Comparison of ENCODE assay signal across 17 mouse cellular contexts in genomic region chr5:99375725-99376124, GRCm38 (mm10).
DNase-seq lines count a peak whose midpoint lies in the region; ATAC-seq and TF ChIP-seq lines count a peak whose summit lies in the region.
"Had no signal": no experiment of that assay in that cellular context is flagged by ENCODE, and none has a peak within 500 bp of the region (broad histone marks: within the 10 kb centered on the region; RNA-seq: fewer than 3 reads in every experiment).

No protein-coding gene starts in this region.

- no peak for TF ChIP-seq CTCF in heart, adult 2 months (IDR thresholded peaks at IDR 0.05)
- TF ChIP-seq CTCF in stomach, postnatal 0 days (IDR thresholded peaks at IDR 0.05; ENCODE audit: low read depth), result no peak

- no peaks in the 10 kb centered on the region for H3K27me3 ChIP-seq in heart, adult 2 months (ENCODE audit: control insufficient read depth, insufficient read depth, low read length)
- no peaks in the 10 kb centered on the region for H3K27me3 ChIP-seq in lung, embryonic 16.5 days (ENCODE audit: control insufficient read depth, insufficient read depth, low read depth, low read length)
- no peaks in the 10 kb centered on the region for H3K27me3 ChIP-seq in limb, embryonic 10.5 days (ENCODE audit: low read depth, poor library complexity, severe bottlenecking)
- H3K27me3 ChIP-seq in stomach, postnatal 0 days (ENCODE audit: control insufficient read depth, insufficient read depth, low read length), result no peaks in the 10 kb centered on the region
- H3K27me3 ChIP-seq in hindbrain, embryonic 10.5 days (ENCODE audit: insufficient read depth, poor library complexity, severe bottlenecking), result peaks cover 51% of the 10 kb centered on the region
- H3K27me3 ChIP-seq: CH12.LX; forebrain, embryonic 15.5 days had no signal

- peaks cover 6% of the 10 kb centered on the region for H3K4me1 ChIP-seq in heart, adult 2 months (ENCODE audit: control insufficient read depth, insufficient read depth, low read length)
- H3K4me1 ChIP-seq in lung, embryonic 16.5 days (replicated peaks; ENCODE audit: control insufficient read depth, insufficient read depth, low read length), result peaks cover 9% of the 10 kb centered on the region
- peaks cover 66% of the 10 kb centered on the region for H3K4me1 ChIP-seq in limb, embryonic 10.5 days
- no peaks in the 10 kb centered on the region for H3K4me1 ChIP-seq in stomach, postnatal 0 days (replicated peaks; ENCODE audit: control insufficient read depth, insufficient read depth)
- H3K4me1 ChIP-seq in hindbrain, embryonic 10.5 days (replicated peaks), result peaks cover 23% of the 10 kb centered on the region

- no peaks in the 10 kb centered on the region for H3K79me2 ChIP-seq in heart, adult 2 months (replicated peaks; ENCODE audit: control insufficient read depth, insufficient read depth, low read length)

- ATAC-seq in lung, embryonic 16.5 days (ENCODE audit: low read depth), result 0 out of 2 replicates have a peak, but pooled peaks have one; percentile 41
- no peak for ATAC-seq in stomach, postnatal 0 days (ENCODE audit: low FRiP score, low TSS enrichment)
- no peak for ATAC-seq in inflammation-experienced regulatory T-cells, adult 6 months
- ATAC-seq: forebrain, embryonic 15.5 days had no signal

- H3K27ac ChIP-seq in heart, adult 2 months, result no peak overlapping the region
- no peak overlapping the region for H3K27ac ChIP-seq in lung, embryonic 16.5 days (ENCODE audit: low read length)
- H3K27ac ChIP-seq in limb, embryonic 10.5 days, result peak overlapping the region; percentile 19; the same call in 1 of the 2 replicates
- no peak overlapping the region for H3K27ac ChIP-seq in stomach, postnatal 0 days (replicated peaks)
- H3K27ac ChIP-seq in hindbrain, embryonic 10.5 days, result no peak overlapping the region
- H3K27ac ChIP-seq: forebrain, embryonic 15.5 days; layer of hippocampus, adult 2 months; limb, embryonic 15.5 days had no signal

- intact Hi-C loops in heart, adult 2 months (cut with DNase I), result no loop called here

- H3K9ac ChIP-seq in heart, adult 2 months (ENCODE audit: low read depth, low read length), result no peak overlapping the region
- H3K9ac ChIP-seq in lung, embryonic 16.5 days (ENCODE audit: low read length), result no peak overlapping the region
- no peak overlapping the region for H3K9ac ChIP-seq in stomach, postnatal 0 days (ENCODE audit: low read length)
- H3K9ac ChIP-seq: forebrain, embryonic 15.5 days; limb, embryonic 15.5 days had no signal

- no peak overlapping the region for H3K4me3 ChIP-seq in heart, adult 2 months
- H3K4me3 ChIP-seq in lung, embryonic 16.5 days (ENCODE audit: low read length), result no peak overlapping the region
- no peak overlapping the region for H3K4me3 ChIP-seq in limb, embryonic 10.5 days
- H3K4me3 ChIP-seq in stomach, postnatal 0 days (ENCODE audit: low read depth, low read length), result no peak overlapping the region
- H3K4me3 ChIP-seq in hindbrain, embryonic 10.5 days, result no peak overlapping the region
- H3K4me3 ChIP-seq: forebrain, embryonic 15.5 days; layer of hippocampus, adult 2 months; limb, embryonic 15.5 days had no signal

- H3K9me3 ChIP-seq in lung, embryonic 16.5 days (ENCODE audit: control insufficient read depth, low read length), result no peaks in the 10 kb centered on the region
- no peaks in the 10 kb centered on the region for H3K9me3 ChIP-seq in limb, embryonic 10.5 days (replicated peaks)
- no peaks in the 10 kb centered on the region for H3K9me3 ChIP-seq in stomach, postnatal 0 days (ENCODE audit: control insufficient read depth, low read length)
- no peaks in the 10 kb centered on the region for H3K9me3 ChIP-seq in hindbrain, embryonic 10.5 days
- H3K9me3 ChIP-seq: forebrain, embryonic 15.5 days; limb, embryonic 15.5 days had no signal

- no peaks in the 10 kb centered on the region for H3K36me3 ChIP-seq in heart, adult 2 months (ENCODE audit: control insufficient read depth, insufficient read depth, low read length)
- no peaks in the 10 kb centered on the region for H3K36me3 ChIP-seq in lung, embryonic 16.5 days (ENCODE audit: control insufficient read depth, insufficient read depth, low read length)
- H3K36me3 ChIP-seq in limb, embryonic 10.5 days, result no peaks in the 10 kb centered on the region
- H3K36me3 ChIP-seq in stomach, postnatal 0 days (ENCODE audit: control insufficient read depth, insufficient read depth, low read length), result no peaks in the 10 kb centered on the region
- H3K36me3 ChIP-seq in hindbrain, embryonic 10.5 days, result no peaks in the 10 kb centered on the region
- H3K36me3 ChIP-seq: forebrain, embryonic 15.5 days; limb, embryonic 15.5 days had no signal

- TF ChIP-seq POLR2A in heart, adult 2 months (IDR thresholded peaks at IDR 0.05; ENCODE audit: insufficient read depth, low read depth, low read length), result no peak

- DNase-seq in heart, adult 2 months, result peak in 1 of 2 experiments; percentile 33
- no peak for DNase-seq in heart, postnatal 4 days
- DNase-seq in lung, postnatal 10 days, result no peak
- DNase-seq in limb, embryonic 10.5 days (ENCODE audit: low spot score), result no peak
- peak; percentile 33 for DNase-seq in stomach, postnatal 0 days (ENCODE audit: low spot score)
- no peak for DNase-seq in hindbrain, embryonic 10.5 days (ENCODE audit: low spot score)
- DNase-seq: adrenal gland, postnatal 14 days; cerebellum, adult 9-10 months; kidney, adult 9 months; lung, postnatal 4 days; midbrain, embryonic 14.5 days had no signal

- H3K4me2 ChIP-seq in lung, embryonic 16.5 days (ENCODE audit: low read depth, low read length), result no peak overlapping the region
- H3K4me2 ChIP-seq in stomach, postnatal 0 days (replicated peaks; ENCODE audit: low read depth), result no peak overlapping the region
- H3K4me2 ChIP-seq: forebrain, embryonic 15.5 days; limb, embryonic 15.5 days had no signal

- 36% methylated on average over 7 of the region's 7 CpGs for WGBS in heart, adult 2 months
- 41% methylated on average over 7 of the region's 7 CpGs for WGBS in lung, embryonic 16.5 days
- 77% methylated on average over 7 of the region's 7 CpGs for WGBS in limb, embryonic 10.5 days
- 45% methylated on average over 7 of the region's 7 CpGs for WGBS in stomach, postnatal 0 days
- WGBS in hindbrain, embryonic 10.5 days, result 82% methylated on average over 7 of the region's 7 CpGs

- TF ChIP-seq EP300 in heart, adult 2 months (IDR thresholded peaks at IDR 0.05; ENCODE audit: insufficient read depth, low read depth, low read length), result 0 out of 2 replicates have a peak, but pooled peaks have one; percentile 43
- no peak for TF ChIP-seq EP300 in stomach, postnatal 0 days (optimal IDR thresholded peaks at IDR 0.05)
